Mouse (Mus musculus): ENCODE measurements around the gene Ccdc96.
A peak's percentile ranks its signal among the peaks of the same experiment; 100 is the strongest.

Gene Ccdc96

GRCm38 (mm10) chr5:36474283-36474682 is 10.1 kb upstream of the Ccdc96 start:
- DNase-seq (ENCODE audit: low spot score), result peak; percentile 45

GRCm38 (mm10) chr5:36477486-36477885 is 6.9 kb upstream of the Ccdc96 start:
- DNase-seq (ENCODE audit: low spot score), result no peak

DNA sequence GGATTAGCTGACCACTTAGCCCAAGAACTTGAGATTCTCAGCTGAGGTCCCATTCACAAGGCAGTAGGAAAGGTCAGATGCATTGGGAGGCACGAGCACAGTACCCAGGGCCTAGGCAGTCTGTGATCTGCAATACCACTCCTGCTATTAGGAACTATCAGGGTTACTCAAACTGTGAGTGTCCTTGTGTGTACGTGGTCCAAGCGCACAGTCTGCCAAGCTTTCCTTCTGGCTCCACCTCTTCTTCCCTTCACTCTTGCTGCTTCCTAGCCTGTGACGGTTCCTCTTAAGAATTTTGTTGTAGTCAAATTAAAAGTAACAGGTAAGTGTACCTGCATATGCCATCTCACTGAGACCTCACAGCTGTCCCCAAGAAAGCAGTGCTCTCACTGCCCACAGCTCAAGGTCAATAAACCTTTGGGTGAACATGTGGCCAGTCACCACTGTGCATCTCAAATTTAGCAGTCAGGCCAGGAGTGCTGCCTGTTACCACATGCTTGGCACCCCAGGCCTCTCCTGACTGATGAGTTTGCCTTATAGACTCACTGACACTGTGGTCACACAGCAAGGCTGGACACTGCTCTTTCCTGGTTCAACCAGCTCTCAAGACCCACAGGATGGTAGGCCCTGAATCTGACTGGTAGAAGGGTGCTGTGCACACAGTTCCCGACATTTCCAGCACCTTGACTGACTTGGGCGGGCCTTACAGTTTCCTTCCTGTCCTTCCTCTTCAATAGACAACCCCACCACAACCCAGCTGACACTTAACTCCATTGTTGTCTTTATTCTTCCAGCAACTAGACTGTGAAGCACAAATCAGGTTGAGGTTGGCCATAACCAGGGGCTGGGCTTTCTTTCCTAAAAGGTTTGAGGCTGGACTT is 5.6 kb upstream of the Ccdc96 start:
- no peak for DNase-seq (ENCODE audit: low spot score)

DNA sequence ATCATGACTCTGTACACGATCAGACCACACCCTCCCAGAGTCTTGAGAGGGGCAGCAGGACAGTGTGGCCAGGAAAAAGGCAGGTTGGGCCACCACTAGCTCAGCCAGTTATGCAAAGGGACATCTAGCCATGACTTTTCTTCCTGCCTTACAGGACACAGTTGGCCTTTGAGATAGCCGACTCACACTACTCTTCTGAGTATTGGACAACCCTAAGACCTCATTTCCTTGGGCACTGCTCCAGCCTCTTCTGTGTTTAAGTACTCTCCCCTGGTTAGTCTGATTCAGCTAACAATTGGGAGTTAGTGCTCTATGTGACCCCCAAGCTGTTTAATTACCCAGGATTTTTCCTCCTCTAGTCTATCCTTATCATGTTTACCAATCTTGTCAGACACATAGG is 4.7 kb upstream of the Ccdc96 start:
- no peak for DNase-seq (ENCODE audit: low spot score)

GRCm38 (mm10) chr5:36480398-36480797 is 4.0 kb upstream of the Ccdc96 start:
- DNase-seq (ENCODE audit: low spot score), result no peak

GRCm38 (mm10) chr5:36481114-36481513 is 3.3 kb upstream of the Ccdc96 start:
- DNase-seq (ENCODE audit: low spot score), result no peak

DNA sequence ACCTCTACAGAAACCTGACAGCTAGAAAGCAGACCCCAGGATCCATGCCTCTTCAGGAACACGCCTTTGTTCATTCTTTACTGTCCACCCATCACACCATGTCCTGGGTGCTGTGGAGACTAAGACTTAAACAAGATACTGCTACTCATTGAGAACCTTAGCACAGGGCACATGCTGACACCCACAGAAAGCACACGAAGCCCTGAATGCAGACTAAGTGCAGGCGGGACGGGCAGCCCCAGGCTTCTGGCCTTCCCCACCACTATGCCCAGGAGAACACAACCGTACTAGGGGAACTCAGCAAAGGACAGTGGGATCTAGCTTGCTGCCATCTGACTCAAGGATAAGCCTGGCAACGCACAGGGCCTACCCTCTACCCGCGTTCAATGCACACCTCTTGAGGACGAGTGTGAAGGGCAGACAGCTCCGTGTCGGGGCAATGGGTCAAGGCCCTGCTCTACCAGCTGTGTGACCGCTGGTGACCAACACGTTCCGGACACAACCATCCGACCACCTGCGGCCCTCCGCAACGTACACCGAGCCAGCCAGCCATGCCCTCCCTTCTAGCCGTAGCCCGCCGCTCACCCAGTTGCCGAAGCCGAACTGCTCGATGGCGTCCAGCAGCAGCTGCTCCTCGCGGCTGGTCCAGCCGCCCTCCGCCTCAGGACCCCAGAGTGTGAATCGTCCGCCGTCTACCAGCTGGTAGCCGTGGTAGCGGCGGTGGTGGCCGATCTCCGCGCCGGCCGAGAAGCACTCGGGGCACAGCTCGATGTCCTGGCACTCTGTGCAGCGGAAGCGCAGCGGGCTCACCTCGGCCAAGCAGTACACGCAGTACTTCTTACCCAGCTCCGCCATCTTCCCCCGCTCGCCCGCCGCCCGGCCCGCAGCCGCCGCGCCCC is 936 bp upstream of the Ccdc96 start:
- DNase-seq (ENCODE audit: low spot score), result no peak

- no peak for DNase-seq (ENCODE audit: low spot score)
Measured at GRCm38 (mm10) chr5:36485306-36485705, 918 bp downstream of the Ccdc96 start.

DNA sequence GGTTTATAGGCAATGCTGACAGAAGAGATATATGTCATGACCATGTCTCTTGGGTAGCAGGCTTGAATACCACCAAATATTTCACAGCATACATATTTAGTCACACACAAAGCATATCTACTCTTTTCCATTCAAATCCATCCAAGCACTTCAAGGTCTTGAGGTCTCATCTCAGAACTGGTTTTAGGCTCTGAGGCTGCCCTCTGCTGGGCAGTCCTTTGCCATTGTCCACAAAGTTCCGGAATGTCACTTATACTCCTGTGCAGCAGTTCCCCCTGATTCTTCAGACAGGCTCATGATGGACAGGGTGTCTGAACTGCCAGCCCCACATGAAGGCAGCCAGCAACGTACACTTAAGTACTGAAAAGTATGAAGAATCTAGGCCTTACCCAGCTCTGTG is 4.8 kb downstream of the Ccdc96 start:
- no peak for DNase-seq (ENCODE audit: low spot score)

DNA sequence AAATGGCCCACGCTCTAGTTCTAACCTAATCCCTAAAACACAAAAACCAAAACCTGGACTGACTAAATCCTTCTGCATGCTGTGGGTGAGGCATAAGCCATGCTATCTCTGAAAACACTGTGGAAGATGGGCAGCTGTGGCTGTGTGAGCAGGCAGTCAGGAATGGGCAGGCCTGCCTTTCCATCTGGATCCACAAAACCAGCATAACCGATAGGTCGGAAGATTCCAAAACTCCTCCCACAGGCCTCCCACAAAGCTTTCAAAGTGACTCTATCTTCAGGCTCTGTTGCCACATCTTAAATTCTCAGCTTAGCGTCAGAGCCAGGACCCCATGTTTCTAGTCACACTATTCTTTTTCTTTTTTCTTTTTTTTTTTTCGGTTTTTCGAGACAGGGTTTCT is 9.5 kb downstream of the Ccdc96 start:
- DNase-seq (ENCODE audit: low spot score), result peak; percentile 40

DNA sequence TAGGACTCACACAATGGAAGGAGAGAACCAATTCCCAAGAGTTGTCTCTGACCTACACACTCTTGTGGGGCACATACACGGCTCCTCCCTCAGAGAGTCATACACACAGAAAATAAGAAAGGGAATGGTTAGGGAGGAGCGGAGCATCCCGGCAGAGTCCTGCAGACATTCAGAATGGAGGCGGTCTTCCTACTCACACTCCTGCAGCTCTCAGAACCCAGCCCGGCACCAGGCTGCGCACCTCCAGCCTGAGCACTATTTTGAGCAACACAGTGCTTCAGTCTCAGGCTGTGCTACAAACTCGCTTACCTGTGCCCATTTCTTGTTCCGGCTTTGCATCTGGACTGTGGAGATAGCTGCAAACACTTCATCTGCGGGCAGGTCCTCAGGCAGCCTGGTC is 10.3 kb downstream of the Ccdc96 start:
- no peak for DNase-seq (ENCODE audit: low spot score)

- DNase-seq (ENCODE audit: low spot score), result no peak
Measured at GRCm38 (mm10) chr5:36505235-36505634, 20.8 kb downstream of the Ccdc96 start.

- no peak for DNase-seq (ENCODE audit: low spot score)
Measured at GRCm38 (mm10) chr5:36505643-36506042, 21.3 kb downstream of the Ccdc96 start.

DNA sequence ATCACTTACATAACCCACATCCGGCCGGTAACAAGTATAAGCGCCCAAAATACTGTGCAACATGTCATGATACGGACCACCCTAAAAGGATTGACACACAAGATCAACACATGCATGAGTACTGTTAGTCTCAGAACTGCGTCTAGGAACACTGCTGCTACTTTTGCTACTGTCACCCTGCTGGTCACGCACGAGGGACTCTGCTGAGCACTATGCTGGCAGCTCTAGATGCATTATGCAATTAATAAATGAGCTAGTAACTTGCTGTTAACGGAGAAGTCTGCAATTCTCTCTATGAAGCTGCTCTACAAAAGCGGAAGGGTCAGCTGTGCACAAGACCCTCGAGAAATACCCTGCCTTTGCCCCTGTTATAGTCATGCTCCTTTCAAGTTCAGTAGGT is 24.0 kb downstream of the Ccdc96 start:
- no peak for DNase-seq (ENCODE audit: low spot score)

- DNase-seq (ENCODE audit: low spot score), result no peak
Measured at GRCm38 (mm10) chr5:36510956-36511355, 26.6 kb downstream of the Ccdc96 start.

DNA sequence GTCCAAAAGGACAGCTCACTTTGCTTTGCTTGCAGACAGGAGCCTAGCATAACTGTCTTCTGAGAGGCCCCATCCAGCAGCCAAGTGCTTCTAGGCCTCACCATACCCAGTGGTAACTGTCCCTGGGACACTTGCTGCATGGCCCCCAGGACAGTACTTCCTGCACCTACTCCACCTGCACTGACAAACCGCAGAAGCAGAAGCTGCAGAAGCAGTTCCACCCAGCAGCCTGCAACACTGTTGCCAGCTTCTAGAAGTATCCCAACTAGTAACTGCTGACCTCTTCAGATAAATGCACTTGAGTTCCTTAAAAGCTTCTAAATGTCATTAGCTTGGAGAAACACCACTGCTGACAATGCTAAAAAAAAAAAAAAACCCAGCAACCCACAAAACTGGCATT is 30.7 kb downstream of the Ccdc96 start:
- DNase-seq (ENCODE audit: low spot score), result no peak

- DNase-seq (ENCODE audit: low spot score), result no peak
Measured at GRCm38 (mm10) chr5:36515558-36515957, 31.2 kb downstream of the Ccdc96 start.

GRCm38 (mm10) chr5:36517596-36517995 is 33.2 kb downstream of the Ccdc96 start:
- no peak for DNase-seq (ENCODE audit: low spot score)

DNA sequence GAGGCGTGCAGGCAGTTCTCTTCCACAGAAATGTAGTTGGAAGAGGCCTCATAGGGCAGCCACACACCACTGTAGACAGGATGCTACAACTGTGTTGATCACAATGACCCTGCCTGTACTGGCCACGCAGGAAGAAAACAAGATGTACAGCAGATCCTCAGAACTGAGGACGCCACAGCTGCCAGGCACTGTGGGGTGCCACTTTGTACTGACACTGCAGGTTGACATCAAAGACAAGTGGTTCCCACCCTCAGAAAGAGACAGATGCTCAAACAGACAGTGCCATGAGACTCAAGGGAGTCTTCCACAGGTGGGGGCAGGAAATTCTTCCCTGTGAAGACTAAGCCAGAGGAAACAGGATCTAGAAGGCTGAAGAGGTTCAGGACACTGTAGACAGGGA is 35.4 kb downstream of the Ccdc96 start:
- DNase-seq (ENCODE audit: low spot score), result no peak

- DNase-seq (ENCODE audit: low spot score), result no peak
Measured at GRCm38 (mm10) chr5:36522782-36523181, 38.4 kb downstream of the Ccdc96 start.

GRCm38 (mm10) chr5:36523219-36523703 is 38.9 kb downstream of the Ccdc96 start:
- no peak for DNase-seq (ENCODE audit: low spot score)

DNA sequence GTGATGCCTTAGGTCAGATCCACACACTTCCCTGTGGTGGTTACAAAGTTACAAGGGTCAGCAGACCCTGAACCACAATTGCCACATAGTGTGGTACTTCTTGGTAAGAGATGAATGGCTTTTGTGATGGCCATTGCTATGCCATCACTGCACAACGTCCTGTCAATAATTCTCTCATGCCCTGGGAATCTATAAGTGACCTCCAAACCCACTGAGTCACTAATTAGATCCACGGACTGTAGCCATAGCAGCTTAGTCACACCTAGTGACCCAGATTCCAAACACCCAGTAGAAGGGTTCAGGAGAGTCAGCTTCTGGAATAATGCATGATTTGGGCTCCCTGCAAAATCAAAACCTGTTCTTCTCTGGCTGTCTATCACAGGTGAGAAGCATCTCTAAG is 40.8 kb downstream of the Ccdc96 start:
- DNase-seq (ENCODE audit: low spot score), result no peak

DNA sequence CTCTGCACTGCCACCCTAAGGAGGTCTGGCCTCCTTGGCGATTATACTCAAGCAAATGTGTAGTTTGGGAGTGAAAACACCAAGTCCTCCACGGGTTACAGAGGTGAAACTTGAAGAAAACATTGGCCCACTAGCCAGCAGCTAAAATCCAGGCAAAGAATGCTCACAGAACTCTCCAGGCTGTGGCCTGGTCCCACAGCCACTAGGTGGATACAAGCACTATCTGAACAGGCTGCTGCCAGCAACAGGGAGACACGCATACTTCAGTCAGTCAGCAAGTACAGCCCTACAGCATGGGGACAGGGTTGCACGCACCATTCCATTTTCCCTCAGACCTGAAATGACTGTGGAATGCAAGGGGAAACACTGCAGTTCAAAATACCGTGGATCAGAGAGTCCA is 41.9 kb downstream of the Ccdc96 start:
- no peak for DNase-seq (ENCODE audit: low spot score)

All from layer of hippocampus, adult 9-10 months (tissue).